ENCODE assay signal across 19 mouse cellular contexts in the genomic region with DNA sequence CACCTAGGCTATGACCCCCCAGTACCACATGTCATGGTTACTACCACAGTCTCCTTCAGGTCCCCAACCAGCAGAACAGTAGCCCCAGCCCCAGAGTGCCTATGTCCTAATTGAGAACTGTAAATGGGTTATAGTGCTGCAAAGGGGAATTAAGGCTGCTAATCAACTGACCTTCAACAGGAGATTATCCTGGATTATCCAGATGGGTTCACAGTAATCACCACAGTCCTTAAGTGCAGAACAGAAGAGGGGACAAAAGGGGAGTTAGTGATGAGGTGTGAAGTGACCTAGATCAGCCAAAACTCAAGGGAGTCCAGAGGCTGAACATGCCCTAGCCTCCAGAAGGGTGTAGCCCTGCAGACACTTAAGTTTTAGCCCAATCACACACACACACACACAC.
"Had no signal": no experiment of that assay in that cellular context is flagged by ENCODE, and none has a peak within 500 bp of the region (broad histone marks: within the 10 kb centered on the region; RNA-seq: fewer than 3 reads in every experiment).

No protein-coding gene starts in this region.

- H3K36me3 ChIP-seq: liver, embryonic 12.5 days; midbrain, embryonic 10.5 days; neural tube, embryonic 13.5 days; neural tube, embryonic 15.5 days had no signal

- H3K27ac ChIP-seq: liver, embryonic 12.5 days; liver, embryonic 14.5 days; midbrain, embryonic 10.5 days; neural tube, embryonic 13.5 days; neural tube, embryonic 15.5 days had no signal

- H3K4me3 ChIP-seq: liver, embryonic 12.5 days; midbrain, embryonic 10.5 days; myocyte; neural tube, embryonic 13.5 days; neural tube, embryonic 15.5 days had no signal

- H3K4me1 ChIP-seq: liver, embryonic 12.5 days; neural tube, embryonic 13.5 days; neural tube, embryonic 15.5 days had no signal

- ATAC-seq: liver, embryonic 12.5 days; midbrain, embryonic 16.5 days had no signal

- H3K4me2 ChIP-seq: liver, embryonic 12.5 days; lung, embryonic 14.5 days; neural tube, embryonic 13.5 days; neural tube, embryonic 15.5 days had no signal

- H3K9ac ChIP-seq: liver, embryonic 12.5 days; liver, embryonic 14.5 days; lung, embryonic 14.5 days; neural tube, embryonic 13.5 days; neural tube, embryonic 15.5 days had no signal

- H3K27me3 ChIP-seq: liver, embryonic 12.5 days; neural tube, embryonic 13.5 days; neural tube, embryonic 15.5 days had no signal

- DNase-seq: lung, adult 18-20 months; lung, embryonic 14.5 days; lung, postnatal 10 days; lung, postnatal 4 days; midbrain, embryonic 14.5 days; right cerebral cortex, adult 18-20 months; right cerebral cortex, postnatal 25 days; right cerebral cortex, postnatal 4 days; spleen, adult 18-20 months; thymus, adult 18-20 months; thymus, postnatal 14 days; thymus, postnatal 36 days had no signal
